Comparison of ENCODE assay signal across 17 mouse cellular contexts in the genomic region with DNA sequence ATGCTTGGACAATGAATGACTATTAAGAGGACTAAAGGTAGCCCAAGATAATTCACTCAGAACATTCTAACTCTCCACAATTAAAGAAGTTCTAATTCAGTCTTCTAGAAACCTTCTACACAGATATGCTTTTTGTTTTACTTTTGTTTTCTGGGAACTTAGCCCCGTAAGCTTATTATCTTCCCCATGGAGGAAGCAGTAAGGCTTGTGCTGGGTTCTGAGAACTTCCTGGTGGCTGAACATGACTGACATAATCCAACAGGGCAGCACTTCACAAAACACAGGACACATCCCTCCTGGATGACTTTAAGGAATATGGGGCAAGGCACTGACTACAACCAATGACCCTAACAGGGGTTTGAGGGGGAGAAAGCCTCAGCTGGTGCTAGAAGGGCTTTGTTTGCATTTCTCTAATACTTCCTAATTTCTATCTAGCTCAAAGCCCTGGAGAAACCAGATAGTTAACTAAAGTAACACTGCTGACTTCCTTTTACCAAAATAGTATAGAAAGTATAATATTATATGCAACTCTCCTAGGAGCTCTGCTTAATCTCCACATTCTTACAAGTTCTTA. TPM values are rescaled to one million over a fixed set of nuclear protein-coding genes. Genes with fewer than 3 reads are reported as not detected.
DNase-seq lines count a peak whose midpoint lies in the region; ATAC-seq and TF ChIP-seq lines count a peak whose summit lies in the region.
"Had no signal": no experiment of that assay in that cellular context is flagged by ENCODE, and none has a peak within 500 bp of the region (broad histone marks: within the 10 kb centered on the region; RNA-seq: fewer than 3 reads in every experiment).

No protein-coding gene starts in this region.

- no peaks in the 10 kb centered on the region for H3K36me3 ChIP-seq in heart, embryonic 15.5 days
- H3K36me3 ChIP-seq in heart, embryonic 10.5 days = peaks cover 5% of the 10 kb centered on the region; the same call in 1 of the 2 replicates
- H3K36me3 ChIP-seq in MEL (ENCODE audit: control insufficient read depth in 1 of 2, insufficient read depth in 2 of 2, low read length in 2 of 2) = peaks cover 0 to 55% of the 10 kb centered on the region in 2 experiments; a peak in 3 of 4 replicates
- H3K36me3 ChIP-seq in intestine, postnatal 0 days (ENCODE audit: control insufficient read depth, insufficient read depth) = no peaks in the 10 kb centered on the region
- no peaks in the 10 kb centered on the region for H3K36me3 ChIP-seq in small intestine, adult 2 months (ENCODE audit: control insufficient read depth, insufficient read depth, low read length)
- H3K36me3 ChIP-seq: hindbrain, embryonic 12.5 days had no signal

- no peak overlapping the region for H3K4me3 ChIP-seq in heart, embryonic 15.5 days
- no peak overlapping the region for H3K4me3 ChIP-seq in heart, embryonic 10.5 days
- H3K4me3 ChIP-seq in MEL (ENCODE audit: control insufficient read depth in 1 of 2, insufficient read depth in 1 of 2, low read depth in 2 of 2, low read length in 2 of 2) = peak overlapping the region; percentile 32 to 62
- no peak overlapping the region for H3K4me3 ChIP-seq in intestine, postnatal 0 days (ENCODE audit: low read depth, low read length)
- H3K4me3 ChIP-seq in small intestine, adult 2 months (ENCODE audit: low read depth, low read length) = no peak overlapping the region
- H3K4me3 ChIP-seq: hindbrain, embryonic 12.5 days had no signal

- WGBS in heart, embryonic 15.5 days = 34% methylated on average over 1 of the region's 1 CpGs
- WGBS in heart, embryonic 10.5 days = 67% methylated on average over 1 of the region's 1 CpGs
- 9% methylated on average over 1 of the region's 1 CpGs for WGBS in intestine, postnatal 0 days
- WGBS in small intestine, adult 2 months = 4% methylated on average over 1 of the region's 1 CpGs

- peaks cover 36% of the 10 kb centered on the region for H3K4me1 ChIP-seq in heart, embryonic 15.5 days (replicated peaks)
- H3K4me1 ChIP-seq in heart, embryonic 10.5 days = peaks cover 35% of the 10 kb centered on the region
- peaks cover 37 to 41% of the 10 kb centered on the region in 2 experiments for H3K4me1 ChIP-seq in MEL (ENCODE audit: control insufficient read depth in 1 of 2, insufficient read depth in 2 of 2, low read length in 2 of 2)
- peaks cover 9% of the 10 kb centered on the region for H3K4me1 ChIP-seq in intestine, postnatal 0 days (replicated peaks; ENCODE audit: control insufficient read depth, insufficient read depth, low read length)
- peaks cover 30% of the 10 kb centered on the region; the same call in 1 of the 2 replicates for H3K4me1 ChIP-seq in small intestine, adult 2 months (ENCODE audit: control insufficient read depth, insufficient read depth, insufficient read length, low read length)

- DNase-seq in heart, embryonic 10.5 days (ENCODE audit: low spot score) = no peak
- DNase-seq in MEL (ENCODE audit: low read depth, low spot score) = peak; percentile 76
- no peak for DNase-seq in ovary, postnatal 36 days (ENCODE audit: low spot score)
- no peak for DNase-seq in natural killer cell, adult 2 months (ENCODE audit: low spot score in 2 of 2)
- DNase-seq: kidney, postnatal 10 days; lung, embryonic 14.5 days had no signal

- peak in 1 of 2 experiments; percentile 25; a peak in 1 of 4 replicates for TF ChIP-seq EP300 in MEL (IDR thresholded peaks at IDR 0.05; ENCODE audit: low read depth in 1 of 2, low read length in 2 of 2)

- TF ChIP-seq RAD21 in MEL (IDR thresholded peaks at IDR 0.05; ENCODE audit: low read depth, low read length) = no peak

- peak overlapping the region; percentile 61 for H3K27ac ChIP-seq in heart, embryonic 15.5 days
- H3K27ac ChIP-seq in heart, embryonic 10.5 days = no peak overlapping the region
- H3K27ac ChIP-seq in MEL (ENCODE audit: control insufficient read depth, low read depth, low read length) = peak overlapping the region; percentile 72
- H3K27ac ChIP-seq in intestine, postnatal 0 days (ENCODE audit: low read depth, low read length) = peak overlapping the region; percentile 81
- H3K27ac ChIP-seq in small intestine, adult 2 months (ENCODE audit: insufficient read depth, low read depth, low read length) = peak overlapping the region; percentile 98
- H3K27ac ChIP-seq: hindbrain, embryonic 12.5 days had no signal

- no peaks in the 10 kb centered on the region for H3K27me3 ChIP-seq in heart, embryonic 15.5 days
- H3K27me3 ChIP-seq in heart, embryonic 10.5 days (ENCODE audit: insufficient read depth, poor library complexity, severe bottlenecking) = no peaks in the 10 kb centered on the region
- H3K27me3 ChIP-seq in MEL (ENCODE audit: control insufficient read depth in 1 of 2, insufficient read depth in 2 of 2, low read length in 2 of 2) = no peaks in the 10 kb centered on the region
- no peaks in the 10 kb centered on the region for H3K27me3 ChIP-seq in intestine, postnatal 0 days (replicated peaks; ENCODE audit: control insufficient read depth, insufficient read depth, low read length)
- no peaks in the 10 kb centered on the region for H3K27me3 ChIP-seq in small intestine, adult 2 months (ENCODE audit: control insufficient read depth, insufficient read depth, low read length)
- H3K27me3 ChIP-seq: CH12.LX; hindbrain, embryonic 12.5 days had no signal

- ATAC-seq in heart, embryonic 15.5 days (replicated peaks; ENCODE audit: insufficient number of reproducible peaks, insufficient read depth, low FRiP score, low read depth) = no peak
- ATAC-seq in intestine, postnatal 0 days = peak; percentile 26; the same call in 1 of the 2 replicates
- no peak for ATAC-seq in erythroid progenitor cell, adult 5-6 weeks (replicated peaks; ENCODE audit: low FRiP score, poor library complexity, severe bottlenecking)
- ATAC-seq: midbrain, embryonic 16.5 days had no signal

- peaks cover 63% of the 10 kb centered on the region for H3K79me2 ChIP-seq in MEL (ENCODE audit: control insufficient read depth, insufficient read depth, low read length, poor library complexity)

- H3K9me3 ChIP-seq in heart, embryonic 15.5 days (replicated peaks) = no peaks in the 10 kb centered on the region
- no peaks in the 10 kb centered on the region for H3K9me3 ChIP-seq in heart, embryonic 10.5 days
- no peaks in the 10 kb centered on the region for H3K9me3 ChIP-seq in MEL (replicated peaks; ENCODE audit: insufficient read depth, low read length)
- H3K9me3 ChIP-seq in intestine, postnatal 0 days (ENCODE audit: control insufficient read depth) = no peaks in the 10 kb centered on the region
- H3K9me3 ChIP-seq: hindbrain, embryonic 12.5 days had no signal

- H3K9ac ChIP-seq in heart, embryonic 15.5 days = no peak overlapping the region
- H3K9ac ChIP-seq in MEL (ENCODE audit: control insufficient read depth, low read depth, low read length, poor library complexity, severe bottlenecking) = peak overlapping the region; percentile 30
- no peak overlapping the region for H3K9ac ChIP-seq in intestine, postnatal 0 days (ENCODE audit: low read depth, low read length)
- H3K9ac ChIP-seq: hindbrain, embryonic 12.5 days; lung, embryonic 14.5 days had no signal

- H3K4me2 ChIP-seq in heart, embryonic 15.5 days = 0 out of 2 replicates have a peak overlapping the region, but pooled peaks have one; percentile 0
- H3K4me2 ChIP-seq in intestine, postnatal 0 days (replicated peaks; ENCODE audit: low read depth) = peak overlapping the region; percentile 6; the same call in 1 of the 2 replicates
- H3K4me2 ChIP-seq: hindbrain, embryonic 12.5 days; lung, embryonic 14.5 days had no signal

- no peak for TF ChIP-seq POLR2A in MEL (IDR thresholded peaks at IDR 0.05; ENCODE audit: control insufficient read depth in 1 of 2, insufficient read depth in 1 of 2, low read depth in 1 of 2, low read length in 2 of 2, poor library complexity in 1 of 2)
- TF ChIP-seq POLR2A in small intestine, adult 2 months (IDR thresholded peaks at IDR 0.05; ENCODE audit: low read depth, low read length) = no peak

- TF ChIP-seq CTCF in MEL (IDR thresholded peaks at IDR 0.05 in 2 of 3, conservative IDR thresholded peaks at IDR 0.05 in 1 of 3; ENCODE audit: control insufficient read depth in 1 of 3, insufficient read depth in 1 of 3, low read depth in 2 of 3, low read length in 3 of 3, poor library complexity in 1 of 3, severe bottlenecking in 1 of 3) = no peak
- no peak for TF ChIP-seq CTCF in intestine, postnatal 0 days (IDR thresholded peaks at IDR 0.05; ENCODE audit: low read depth)
- TF ChIP-seq CTCF in small intestine, adult 2 months (IDR thresholded peaks at IDR 0.05; ENCODE audit: extremely low read depth, insufficient read length, insufficient replicate concordance, low read depth, low read length) = no peak

RNA-seq across cellular contexts. Expression of a gene that starts 26.6 kb away (rescaled TPM):
- 90.7 and 97.4 TPM in 2 replicates for polyA plus RNA-seq in heart, embryonic 15.5 days (2015; fragmentation: Nextera tagmentation; extraction: Ambion mirVana)
- 94.0 and 101 TPM in 2 replicates for polyA plus RNA-seq in heart, embryonic 10.5 days (2016; fragmentation: Nextera tagmentation; extraction: Ambion mirVana)
- 79.3 and 79.7 TPM in 2 replicates for total RNA-seq in MEL (2012; rRNA removed)
- polyA plus RNA-seq in MEL (2012; ENCODE audit: insufficient read depth in 1 of 2, insufficient read length in 2 of 2, low read depth in 1 of 2, low replicate concordance in 2 of 2, missing spikeins in 1 of 2) = 10 to 100 TPM in 1 of 2 experiments, not detected in 1; 80.7 TPM
- polyA plus RNA-seq in intestine, postnatal 0 days (2015; fragmentation: Nextera tagmentation; extraction: Ambion mirVana) = 64.9 and 66.4 TPM in 2 replicates
- 42.8 and 81.6 TPM in 2 replicates for polyA plus RNA-seq in small intestine, adult 2 months (2012; rRNA removed)
- total RNA-seq in erythroid progenitor cell, adult 5-6 weeks (2015; ENCODE audit: low replicate concordance) = 84.0 and 100 TPM in 2 replicates
- 21.3 and 46.2 TPM in 2 replicates for total RNA-seq in erythroid progenitor cell, adult 5-6 weeks (2017; ENCODE audit: low replicate concordance)

RNA-seq across cellular contexts. Expression of a gene that starts 48.2 kb away (rescaled TPM):
- polyA plus RNA-seq in heart, embryonic 15.5 days (2015; fragmentation: Nextera tagmentation; extraction: Ambion mirVana) = 20.5 and 26.3 TPM in 2 replicates
- polyA plus RNA-seq in heart, embryonic 10.5 days (2016; fragmentation: Nextera tagmentation; extraction: Ambion mirVana) = 23.5 and 27.7 TPM in 2 replicates
- 13.1 and 15.8 TPM in 2 replicates for total RNA-seq in MEL (2012; rRNA removed)
- 10 to 100 TPM in 1 of 2 experiments, not detected in 1; 38.1 TPM for polyA plus RNA-seq in MEL (2012; ENCODE audit: insufficient read depth in 1 of 2, insufficient read length in 2 of 2, low read depth in 1 of 2, low replicate concordance in 2 of 2, missing spikeins in 1 of 2)
- polyA plus RNA-seq in intestine, postnatal 0 days (2015; fragmentation: Nextera tagmentation; extraction: Ambion mirVana) = 13.4 and 14.5 TPM in 2 replicates
- polyA plus RNA-seq in small intestine, adult 2 months (2012; rRNA removed) = 50.1 and 60.8 TPM in 2 replicates
- 1.7 and 2.9 TPM in 2 replicates for total RNA-seq in erythroid progenitor cell, adult 5-6 weeks (2015; ENCODE audit: low replicate concordance)
- 3.9 and 4.0 TPM in 2 replicates for total RNA-seq in erythroid progenitor cell, adult 5-6 weeks (2017; ENCODE audit: low replicate concordance)

RNA-seq across cellular contexts. Expression of a gene that starts 57.5 kb away (rescaled TPM):
- polyA plus RNA-seq in heart, embryonic 15.5 days (2015; fragmentation: Nextera tagmentation; extraction: Ambion mirVana) = 0.24 and 0.25 TPM in 2 replicates
- 0.07 and 0.36 TPM in 2 replicates for polyA plus RNA-seq in heart, embryonic 10.5 days (2016; fragmentation: Nextera tagmentation; extraction: Ambion mirVana)
- not detected in 2 replicates for total RNA-seq in MEL (2012; rRNA removed)
- under 1 TPM in 1 of 2 experiments, not detected in 1; 0.46 TPM for polyA plus RNA-seq in MEL (2012; ENCODE audit: insufficient read depth in 1 of 2, insufficient read length in 2 of 2, low read depth in 1 of 2, low replicate concordance in 2 of 2, missing spikeins in 1 of 2)
- 107 and 108 TPM in 2 replicates for polyA plus RNA-seq in intestine, postnatal 0 days (2015; fragmentation: Nextera tagmentation; extraction: Ambion mirVana)
- 97.1 and 113 TPM in 2 replicates for polyA plus RNA-seq in small intestine, adult 2 months (2012; rRNA removed)
- total RNA-seq in erythroid progenitor cell, adult 5-6 weeks (2015; ENCODE audit: low replicate concordance) = not detected in 2 replicates
- not detected in 2 replicates for total RNA-seq in erythroid progenitor cell, adult 5-6 weeks (2017; ENCODE audit: low replicate concordance)
- total RNA-seq: CH12.LX; gastrocnemius, adult 8-10 months; left cerebral cortex, adult 18-20 months; neutrophil, adult 5-6 weeks had no signal
- polyA plus RNA-seq: cortical plate, adult 2 months had no signal

Comparison
In these comparisons a context has a peak if more than half of its experiments do, and no peak if none do; other contexts are left out.
1. H3K4me3 ChIP-seq: peak in MEL (2 of 2); none in heart, embryonic 15.5 days (single experiment), heart, embryonic 10.5 days (single experiment), intestine, postnatal 0 days (single experiment) and small intestine, adult 2 months (single experiment).
2. RNA of a gene that starts 57.5 kb away (polyA plus RNA-seq): 97.1 to 113 TPM in small intestine, adult 2 months and 107 to 108 TPM in intestine, postnatal 0 days; 0.46 TPM in MEL, 0.07 to 0.36 TPM in heart, embryonic 10.5 days and 0.24 to 0.25 TPM in heart, embryonic 15.5 days; every median in the first group is over 10 times any median in the second.